Mouse (Mus musculus): ENCODE data around the gene Bcl2l1. TPM values are rescaled to one million over a fixed set of nuclear protein-coding genes. Genes with fewer than 3 reads are reported as not detected.

Gene Bcl2l1
- polyA plus RNA-seq, 1 experiment: 99.2 TPM

GRCm38 (mm10) chr2:152782656-152783055 is 48.9 kb downstream of the Bcl2l1 start:
- Histone ChIP-seq H3K4me3 (ENCODE audit: insufficient read depth, low read length) (no peak overlapping the region), H3K4me1 (ENCODE audit: control insufficient read depth, insufficient read depth, low read length) (peaks cover 20% of the 10 kb centered on the region), H3K27ac (ENCODE audit: insufficient read depth, low read length) (0 out of 2 replicates have a peak overlapping the region, but pooled peaks have one; percentile 57)
- TF ChIP-seq CTCF (IDR thresholded peaks at IDR 0.05; ENCODE audit: extremely low read depth, insufficient read depth, low read length) (no peak), POLR2A (IDR thresholded peaks at IDR 0.05; ENCODE audit: extremely low read depth, insufficient read depth, low read length) (no peak)

GRCm38 (mm10) chr2:152781031-152781711 is 50.4 kb downstream of the Bcl2l1 start:
- no peak for TF ChIP-seq POLR2A (IDR thresholded peaks at IDR 0.05; ENCODE audit: extremely low read depth, insufficient read depth, low read length)
- TF ChIP-seq CTCF (IDR thresholded peaks at IDR 0.05; ENCODE audit: extremely low read depth, insufficient read depth, low read length): no peak
- peak overlapping the region; percentile 50; the same call in 1 of the 2 replicates for H3K27ac ChIP-seq (ENCODE audit: insufficient read depth, low read length)
- peaks cover 19% of the 10 kb centered on the region for H3K4me1 ChIP-seq (ENCODE audit: control insufficient read depth, insufficient read depth, low read length)
- H3K4me3 ChIP-seq (ENCODE audit: insufficient read depth, low read length): no peak overlapping the region

DNA sequence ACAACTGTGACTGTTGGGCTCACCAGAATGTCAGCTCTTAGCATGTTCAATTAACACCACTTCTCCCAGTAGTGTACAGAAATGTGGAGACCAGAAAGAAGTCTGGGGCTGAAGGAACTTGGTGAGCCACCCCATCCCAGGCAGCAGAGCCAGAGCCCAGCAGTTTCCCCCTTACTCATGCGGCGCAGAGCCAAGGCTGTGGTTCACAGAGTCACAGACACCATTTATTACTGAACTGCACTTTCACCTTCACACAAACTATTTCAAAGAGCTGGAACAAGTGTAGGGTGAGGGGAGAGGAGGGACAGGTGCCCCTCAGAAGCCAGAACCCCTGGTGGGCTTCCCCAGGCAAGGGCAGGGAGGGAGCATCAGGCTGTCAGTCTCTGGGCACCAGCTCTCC is 51.1 kb downstream of the Bcl2l1 start:
- Histone ChIP-seq H3K4me3 (ENCODE audit: insufficient read depth, low read length) (no peak overlapping the region), H3K27ac (ENCODE audit: insufficient read depth, low read length) (peak overlapping the region; percentile 50; the same call in 1 of the 2 replicates), H3K4me1 (ENCODE audit: control insufficient read depth, insufficient read depth, low read length) (peaks cover 21% of the 10 kb centered on the region)
- no peak for TF ChIP-seq CTCF (IDR thresholded peaks at IDR 0.05; ENCODE audit: extremely low read depth, insufficient read depth, low read length)
- no peak for TF ChIP-seq POLR2A (IDR thresholded peaks at IDR 0.05; ENCODE audit: extremely low read depth, insufficient read depth, low read length)

- peaks cover 11% of the 10 kb centered on the region for H3K4me1 ChIP-seq (ENCODE audit: control insufficient read depth, insufficient read depth, low read length)
- no peak overlapping the region for H3K27ac ChIP-seq (ENCODE audit: insufficient read depth, low read length)
- TF ChIP-seq POLR2A (IDR thresholded peaks at IDR 0.05; ENCODE audit: extremely low read depth, insufficient read depth, low read length): no peak
- no peak for TF ChIP-seq CTCF (IDR thresholded peaks at IDR 0.05; ENCODE audit: extremely low read depth, insufficient read depth, low read length)
- H3K4me3 ChIP-seq (ENCODE audit: insufficient read depth, low read length): no peak overlapping the region
These were observed 54.4 kb downstream of the Bcl2l1 start for GRCm38 (mm10) chr2:152777081-152777480.

DNA sequence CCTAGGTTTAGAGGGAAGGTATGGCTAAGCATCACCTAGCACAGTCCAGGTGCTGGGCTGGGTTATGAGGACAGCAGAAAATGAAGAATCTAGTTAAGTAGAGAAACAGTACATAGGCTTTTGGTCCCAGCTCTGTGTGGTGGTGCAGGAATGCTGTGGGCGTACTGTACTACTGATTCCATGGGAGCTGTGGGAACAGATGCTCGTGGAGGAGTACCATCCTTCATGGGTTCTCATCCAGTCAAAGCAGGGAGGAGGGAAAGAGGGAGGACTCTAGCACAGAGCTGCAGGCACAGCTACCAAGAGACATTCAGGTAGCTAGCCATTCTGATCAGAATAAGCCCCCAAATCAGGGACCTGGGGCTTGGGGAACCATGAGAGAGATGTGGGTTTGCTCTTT is 55.1 kb downstream of the Bcl2l1 start:
- 0 out of 2 replicates have a peak overlapping the region, but pooled peaks have one; percentile 18 for H3K27ac ChIP-seq (ENCODE audit: insufficient read depth, low read length)
- H3K4me1 ChIP-seq (ENCODE audit: control insufficient read depth, insufficient read depth, low read length): peaks cover 9% of the 10 kb centered on the region
- TF ChIP-seq POLR2A (IDR thresholded peaks at IDR 0.05; ENCODE audit: extremely low read depth, insufficient read depth, low read length) (no peak), CTCF (IDR thresholded peaks at IDR 0.05; ENCODE audit: extremely low read depth, insufficient read depth, low read length) (no peak)
- no peak overlapping the region for H3K4me3 ChIP-seq (ENCODE audit: insufficient read depth, low read length)

- Histone ChIP-seq H3K27ac (ENCODE audit: insufficient read depth, low read length) (0 out of 2 replicates have a peak overlapping the region, but pooled peaks have one; percentile 18), H3K4me1 (ENCODE audit: control insufficient read depth, insufficient read depth, low read length) (peaks cover 9% of the 10 kb centered on the region), H3K4me3 (ENCODE audit: insufficient read depth, low read length) (no peak overlapping the region)
- TF ChIP-seq POLR2A (IDR thresholded peaks at IDR 0.05; ENCODE audit: extremely low read depth, insufficient read depth, low read length) (no peak), CTCF (IDR thresholded peaks at IDR 0.05; ENCODE audit: extremely low read depth, insufficient read depth, low read length) (no peak)
These were observed 55.5 kb downstream of the Bcl2l1 start for GRCm38 (mm10) chr2:152776019-152776418.

DNA sequence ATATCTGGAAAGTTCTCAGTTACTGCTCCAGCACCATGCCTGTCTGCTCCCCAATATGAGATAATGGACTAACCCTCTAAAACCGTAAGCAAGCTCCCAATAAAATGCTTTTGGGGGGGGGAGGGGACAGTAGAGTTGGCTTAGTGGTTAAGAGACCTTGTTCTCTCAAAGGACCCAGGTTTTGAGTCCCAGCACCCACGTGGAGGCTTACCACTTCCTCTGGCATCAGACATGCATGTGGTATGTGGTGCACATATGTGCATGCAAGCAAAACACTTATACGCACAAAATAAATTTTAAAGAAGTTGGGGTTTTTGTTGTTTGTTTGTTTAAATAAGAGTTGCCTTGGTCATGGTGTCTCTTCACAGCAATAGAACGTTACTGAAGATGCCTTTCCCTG is 56.2 kb downstream of the Bcl2l1 start:
- TF ChIP-seq CTCF (IDR thresholded peaks at IDR 0.05; ENCODE audit: extremely low read depth, insufficient read depth, low read length): no peak
- TF ChIP-seq POLR2A (IDR thresholded peaks at IDR 0.05; ENCODE audit: extremely low read depth, insufficient read depth, low read length): no peak
- H3K27ac ChIP-seq (ENCODE audit: insufficient read depth, low read length): no peak overlapping the region
- H3K4me1 ChIP-seq (ENCODE audit: control insufficient read depth, insufficient read depth, low read length): peaks cover 8% of the 10 kb centered on the region
- no peak overlapping the region for H3K4me3 ChIP-seq (ENCODE audit: insufficient read depth, low read length)

DNA sequence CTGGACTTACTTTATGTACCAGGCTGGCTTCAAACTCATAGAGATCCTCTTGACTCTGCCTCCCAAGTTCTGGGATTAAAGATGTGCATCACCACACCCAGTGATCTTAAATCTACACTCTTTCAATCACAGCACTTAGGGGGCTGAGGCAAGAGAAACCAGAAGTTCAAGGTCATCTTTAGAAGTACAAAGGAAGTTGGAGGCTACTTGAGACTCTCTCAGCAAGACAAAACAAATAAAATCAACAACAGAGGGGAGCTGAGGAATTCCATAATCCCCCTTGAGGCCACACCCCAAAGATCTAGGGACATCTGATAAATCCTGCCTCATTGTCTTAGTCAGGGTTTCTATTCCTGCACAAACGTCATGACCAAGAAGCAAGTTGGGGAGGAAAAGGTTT is 59.3 kb downstream of the Bcl2l1 start:
- no peak for TF ChIP-seq CTCF (IDR thresholded peaks at IDR 0.05; ENCODE audit: extremely low read depth, insufficient read depth, low read length)
- no peak for TF ChIP-seq POLR2A (IDR thresholded peaks at IDR 0.05; ENCODE audit: extremely low read depth, insufficient read depth, low read length)
- Histone ChIP-seq H3K4me1 (ENCODE audit: control insufficient read depth, insufficient read depth, low read length) (peaks cover 6% of the 10 kb centered on the region), H3K4me3 (ENCODE audit: insufficient read depth, low read length) (no peak overlapping the region), H3K27ac (ENCODE audit: insufficient read depth, low read length) (no peak overlapping the region)

DNA sequence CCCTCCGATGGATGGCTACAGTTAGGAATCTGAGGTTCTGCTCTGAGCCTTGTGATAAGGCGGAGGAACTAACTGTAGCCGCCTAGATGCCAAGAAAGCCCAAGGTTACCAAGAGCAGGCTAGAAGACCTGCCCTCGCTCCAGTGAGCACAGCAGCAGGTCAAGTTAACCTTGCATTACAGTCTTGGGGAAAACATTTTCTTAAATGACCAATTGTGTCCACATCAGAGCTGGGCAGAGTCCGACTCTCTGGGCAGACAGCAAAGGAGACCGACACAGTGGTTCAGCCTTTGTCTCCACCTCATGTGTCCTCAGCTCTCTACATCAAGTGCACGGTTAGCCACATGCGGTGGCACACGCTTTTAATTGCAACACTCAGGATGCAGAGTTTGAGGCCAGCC is 60.0 kb downstream of the Bcl2l1 start:
- Histone ChIP-seq H3K27ac (ENCODE audit: insufficient read depth, low read length) (no peak overlapping the region), H3K4me1 (ENCODE audit: control insufficient read depth, insufficient read depth, low read length) (peaks cover 6% of the 10 kb centered on the region), H3K4me3 (ENCODE audit: insufficient read depth, low read length) (no peak overlapping the region)
- no peak for TF ChIP-seq CTCF (IDR thresholded peaks at IDR 0.05; ENCODE audit: extremely low read depth, insufficient read depth, low read length)
- no peak for TF ChIP-seq POLR2A (IDR thresholded peaks at IDR 0.05; ENCODE audit: extremely low read depth, insufficient read depth, low read length)

DNA sequence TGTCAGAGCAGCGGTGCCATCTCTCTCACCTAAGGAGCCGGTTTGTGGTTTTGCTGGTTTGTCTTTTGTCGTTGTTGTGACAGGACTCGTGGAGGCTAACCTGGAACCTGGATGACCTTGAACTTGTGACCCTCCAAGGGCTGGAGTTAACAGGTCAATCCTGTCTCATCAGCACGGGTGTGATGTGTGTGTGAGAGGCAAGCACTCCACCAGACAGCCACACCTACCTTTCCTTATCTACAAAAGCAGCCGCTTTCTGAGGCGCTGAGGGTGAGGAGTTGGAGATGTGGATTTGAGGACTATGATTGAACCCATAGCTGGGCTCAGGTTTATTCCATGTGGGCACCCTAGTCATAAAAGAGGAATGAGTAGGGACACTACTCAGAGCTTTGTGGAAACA is 61.9 kb downstream of the Bcl2l1 start:
- H3K4me1 ChIP-seq (ENCODE audit: control insufficient read depth, insufficient read depth, low read length): no peaks in the 10 kb centered on the region
- TF ChIP-seq POLR2A (IDR thresholded peaks at IDR 0.05; ENCODE audit: extremely low read depth, insufficient read depth, low read length): no peak
- TF ChIP-seq CTCF (IDR thresholded peaks at IDR 0.05; ENCODE audit: extremely low read depth, insufficient read depth, low read length): no peak
- no peak overlapping the region for H3K27ac ChIP-seq (ENCODE audit: insufficient read depth, low read length)
- no peak overlapping the region for H3K4me3 ChIP-seq (ENCODE audit: insufficient read depth, low read length)
